Mouse (Mus musculus): ENCODE results near the gene Lrrn2. TPM values are rescaled to one million over a fixed set of nuclear protein-coding genes. Genes with fewer than 3 reads are reported as not detected.

The Lrrn2 gene
- 35.8 and 38.4 TPM in 2 replicates for polyA plus RNA-seq (2014; fragmentation: Nextera tagmentation; extraction: Ambion mirVana)

DNA sequence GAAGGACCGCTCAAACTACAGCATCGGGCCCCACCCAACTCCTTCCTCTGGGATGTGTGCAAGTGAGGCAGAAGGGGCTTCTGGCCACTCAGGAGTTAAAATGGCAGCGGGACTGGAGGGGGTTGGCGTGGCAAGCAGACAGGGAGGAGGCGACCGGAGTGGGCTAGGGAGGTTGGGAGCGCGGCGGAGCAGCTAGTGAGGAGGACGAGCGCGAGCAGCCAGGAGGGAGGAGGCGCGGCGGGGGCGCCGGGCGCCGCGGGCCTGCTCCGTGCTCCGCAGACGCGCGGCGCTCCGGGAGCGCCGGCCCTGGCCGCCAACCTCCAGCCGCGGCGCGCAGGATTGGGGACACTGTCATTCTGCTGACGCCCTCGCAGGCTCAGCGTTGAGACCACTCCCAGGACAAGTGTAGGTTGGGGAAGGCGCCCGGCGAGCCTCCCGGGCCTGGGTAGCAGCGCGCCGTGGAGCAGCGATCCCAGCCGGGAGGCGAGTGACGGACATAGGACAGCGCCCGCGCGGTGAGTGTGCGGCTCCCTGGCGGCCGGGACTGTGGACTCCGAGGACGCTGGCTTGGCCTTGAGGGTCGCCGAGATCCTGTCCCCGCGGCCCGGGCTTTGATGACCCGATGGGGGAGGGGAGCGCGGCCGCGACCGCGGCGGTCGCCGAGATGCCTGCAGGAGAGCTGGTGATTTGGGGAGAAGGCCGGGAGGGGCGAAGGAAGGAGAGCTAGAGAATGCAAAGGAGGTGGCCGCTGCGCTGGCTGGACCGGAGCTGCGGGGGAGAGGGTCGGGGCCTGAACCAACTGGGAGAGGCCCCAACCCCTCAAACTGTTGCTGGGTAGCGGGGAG lies at the start of gene Lrrn2:
Gene Lrrn2 (plus strand): TSS at position 113 of the 845 bp plus-strand sequence.
- Histone ChIP-seq H3K9ac (replicated peaks; ENCODE audit: low read depth, low read length) (peak within 1 kb of the TSS; percentile 84), H3K4me3 (ENCODE audit: low read depth, low read length) (peak within 1 kb of the TSS; percentile 88), H3K4me2 (ENCODE audit: low read depth, low read length) (peak within 1 kb of the TSS; percentile 93), H3K27ac (ENCODE audit: low read depth, low read length) (peak within 1 kb of the TSS; percentile 80), H3K27me3 (ENCODE audit: control insufficient read depth, insufficient read depth, low read length) (no peaks in the 10 kb centered on the region; the same call in 1 of the 2 replicates), H3K36me3 (ENCODE audit: control insufficient read depth, insufficient read depth, low read length) (no peaks in the 10 kb centered on the region), H3K9me3 (ENCODE audit: control insufficient read depth, low read length) (no peaks in the 10 kb centered on the region), H3K4me1 (ENCODE audit: control insufficient read depth, insufficient read depth, low read length) (peaks cover 16% of the 10 kb centered on the region)
- WGBS = under 1% methylated on average over 76 of the region's 80 CpGs
- ATAC-seq (ENCODE audit: low read depth) = peak; percentile 88

DNA sequence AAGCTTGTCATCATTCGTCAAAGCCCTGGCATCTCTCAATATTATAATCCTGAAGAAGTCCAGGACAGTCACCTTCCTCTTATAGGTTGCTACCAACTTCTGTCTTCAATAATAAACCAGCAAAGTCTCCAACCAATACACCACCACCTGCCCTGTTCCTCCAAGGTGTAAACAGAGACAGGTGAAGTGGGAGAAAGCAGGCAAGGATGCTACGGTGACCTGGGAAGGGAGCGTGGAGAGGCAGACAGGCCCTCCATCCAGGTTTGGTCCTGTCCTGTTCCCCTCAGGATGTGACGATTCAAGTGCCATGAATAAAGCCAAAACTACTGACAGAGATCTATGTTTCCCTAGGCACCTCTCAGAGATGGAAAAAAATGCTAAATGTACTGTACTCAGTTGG lies 48.1 kb upstream of the Lrrn2 start:
- H3K4me1 ChIP-seq (ENCODE audit: control insufficient read depth, insufficient read depth, low read length) = no peaks in the 10 kb centered on the region
- H3K27me3 ChIP-seq (ENCODE audit: control insufficient read depth, insufficient read depth, low read length) = peaks cover 3% of the 10 kb centered on the region; the same call in 1 of the 2 replicates
- H3K27ac ChIP-seq (ENCODE audit: low read depth, low read length) = no peak overlapping the region
- H3K4me3 ChIP-seq (ENCODE audit: low read depth, low read length) = no peak overlapping the region
- H3K36me3 ChIP-seq (ENCODE audit: control insufficient read depth, insufficient read depth, low read length) = no peaks in the 10 kb centered on the region
- no peak for ATAC-seq (ENCODE audit: low read depth)
- WGBS = 93% methylated on average over 4 of the region's 4 CpGs
- no peak overlapping the region for H3K4me2 ChIP-seq (ENCODE audit: low read depth, low read length)
- no peak overlapping the region for H3K9ac ChIP-seq (replicated peaks; ENCODE audit: low read depth, low read length)
- no peaks in the 10 kb centered on the region for H3K9me3 ChIP-seq (ENCODE audit: control insufficient read depth, low read length)

DNA sequence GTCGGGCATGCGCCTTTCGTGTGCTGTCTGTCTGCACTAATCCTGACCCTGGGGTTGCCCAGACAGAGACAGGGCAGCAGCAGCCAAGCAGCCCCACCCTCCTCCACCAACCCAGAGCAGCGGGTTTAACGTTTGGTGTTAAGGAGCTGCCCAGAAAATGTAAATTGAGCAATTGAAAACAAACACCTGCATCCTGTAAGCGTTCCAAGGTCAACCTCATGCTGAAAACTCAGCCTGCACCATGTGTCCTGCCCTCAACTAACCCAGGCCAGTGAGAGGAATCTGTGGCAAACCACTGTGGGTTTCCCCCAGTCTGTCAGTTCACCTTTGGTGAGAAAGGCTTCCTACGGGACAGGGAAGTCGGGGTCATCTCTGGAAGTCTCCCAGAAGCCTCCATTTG lies 46.0 kb upstream of the Lrrn2 start:
- H3K36me3 ChIP-seq (ENCODE audit: control insufficient read depth, insufficient read depth, low read length) = no peaks in the 10 kb centered on the region
- ATAC-seq (ENCODE audit: low read depth) = no peak
- no peak overlapping the region for H3K9ac ChIP-seq (replicated peaks; ENCODE audit: low read depth, low read length)
- no peak overlapping the region for H3K4me3 ChIP-seq (ENCODE audit: low read depth, low read length)
- WGBS = 72% methylated on average over 8 of the region's 8 CpGs
- no peaks in the 10 kb centered on the region for H3K9me3 ChIP-seq (ENCODE audit: control insufficient read depth, low read length)
- peaks cover 3% of the 10 kb centered on the region; the same call in 1 of the 2 replicates for H3K27me3 ChIP-seq (ENCODE audit: control insufficient read depth, insufficient read depth, low read length)
- no peaks in the 10 kb centered on the region for H3K4me1 ChIP-seq (ENCODE audit: control insufficient read depth, insufficient read depth, low read length)
- no peak overlapping the region for H3K27ac ChIP-seq (ENCODE audit: low read depth, low read length)
- no peak overlapping the region for H3K4me2 ChIP-seq (ENCODE audit: low read depth, low read length)

DNA sequence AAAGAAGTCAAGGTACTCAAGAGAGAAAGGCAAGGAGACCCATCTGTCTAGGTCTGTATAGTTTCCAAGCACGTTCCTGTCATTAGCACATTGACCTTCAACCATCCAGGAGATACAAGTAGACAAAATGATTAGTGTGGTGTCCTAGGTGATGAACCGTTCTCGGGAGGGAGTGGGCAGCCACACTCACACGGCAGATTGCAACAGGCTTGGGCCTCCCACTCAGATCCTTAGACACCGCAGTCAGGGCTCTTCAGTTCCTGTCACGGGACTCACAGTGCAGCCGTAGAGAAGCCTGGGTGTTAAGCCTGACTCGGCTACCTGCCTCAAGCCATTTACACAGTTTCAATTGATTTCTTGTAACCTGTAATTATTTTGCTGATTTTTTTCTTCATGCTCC lies 43.2 kb upstream of the Lrrn2 start:
- no peaks in the 10 kb centered on the region for H3K27me3 ChIP-seq (ENCODE audit: control insufficient read depth, insufficient read depth, low read length)
- WGBS = 68% methylated on average over 8 of the region's 8 CpGs
- no peak overlapping the region for H3K4me2 ChIP-seq (ENCODE audit: low read depth, low read length)
- ATAC-seq (ENCODE audit: low read depth) = no peak
- H3K4me1 ChIP-seq (ENCODE audit: control insufficient read depth, insufficient read depth, low read length) = no peaks in the 10 kb centered on the region
- no peak overlapping the region for H3K9ac ChIP-seq (replicated peaks; ENCODE audit: low read depth, low read length)
- no peaks in the 10 kb centered on the region for H3K9me3 ChIP-seq (ENCODE audit: control insufficient read depth, low read length)
- no peak overlapping the region for H3K4me3 ChIP-seq (ENCODE audit: low read depth, low read length)
- no peak overlapping the region for H3K27ac ChIP-seq (ENCODE audit: low read depth, low read length)
- no peaks in the 10 kb centered on the region for H3K36me3 ChIP-seq (ENCODE audit: control insufficient read depth, insufficient read depth, low read length)

GRCm38 (mm10) chr1:132837691-132838090 lies 42.4 kb upstream of the Lrrn2 start:
- Histone ChIP-seq H3K27me3 (ENCODE audit: control insufficient read depth, insufficient read depth, low read length) (no peaks in the 10 kb centered on the region), H3K4me2 (ENCODE audit: low read depth, low read length) (no peak overlapping the region), H3K4me3 (ENCODE audit: low read depth, low read length) (no peak overlapping the region), H3K4me1 (ENCODE audit: control insufficient read depth, insufficient read depth, low read length) (no peaks in the 10 kb centered on the region), H3K36me3 (ENCODE audit: control insufficient read depth, insufficient read depth, low read length) (no peaks in the 10 kb centered on the region), H3K27ac (ENCODE audit: low read depth, low read length) (no peak overlapping the region), H3K9me3 (ENCODE audit: control insufficient read depth, low read length) (no peaks in the 10 kb centered on the region), H3K9ac (replicated peaks; ENCODE audit: low read depth, low read length) (no peak overlapping the region)
- 70% methylated on average over 5 of the region's 5 CpGs for WGBS
- ATAC-seq (ENCODE audit: low read depth) = no peak

DNA sequence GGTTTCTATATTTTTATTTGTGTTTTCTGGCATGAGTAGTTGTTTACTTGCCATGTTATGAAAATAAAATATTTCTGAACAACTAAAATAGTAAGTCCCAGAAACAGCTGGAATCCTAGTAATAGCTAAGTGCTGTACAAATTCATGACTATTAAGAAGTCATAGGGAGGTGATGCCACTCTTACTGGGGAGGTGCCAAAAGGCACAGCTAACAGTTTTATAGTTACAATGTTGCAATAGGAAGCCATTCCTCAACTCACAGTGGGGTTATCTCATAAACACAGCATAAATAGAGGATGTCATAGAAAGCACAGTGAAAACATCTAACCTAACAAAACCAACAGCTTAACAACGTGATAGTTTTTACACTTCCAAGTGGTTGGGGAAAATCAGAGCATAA lies 41.7 kb upstream of the Lrrn2 start:
- no peak overlapping the region for H3K9ac ChIP-seq (replicated peaks; ENCODE audit: low read depth, low read length)
- WGBS = 76% methylated on average over 1 of the region's 1 CpGs
- H3K9me3 ChIP-seq (ENCODE audit: control insufficient read depth, low read length) = no peaks in the 10 kb centered on the region
- no peak overlapping the region for H3K27ac ChIP-seq (ENCODE audit: low read depth, low read length)
- no peaks in the 10 kb centered on the region for H3K4me1 ChIP-seq (ENCODE audit: control insufficient read depth, insufficient read depth, low read length)
- no peaks in the 10 kb centered on the region for H3K27me3 ChIP-seq (ENCODE audit: control insufficient read depth, insufficient read depth, low read length)
- H3K36me3 ChIP-seq (ENCODE audit: control insufficient read depth, insufficient read depth, low read length) = no peaks in the 10 kb centered on the region
- no peak overlapping the region for H3K4me2 ChIP-seq (ENCODE audit: low read depth, low read length)
- ATAC-seq (ENCODE audit: low read depth) = no peak
- H3K4me3 ChIP-seq (ENCODE audit: low read depth, low read length) = no peak overlapping the region

DNA sequence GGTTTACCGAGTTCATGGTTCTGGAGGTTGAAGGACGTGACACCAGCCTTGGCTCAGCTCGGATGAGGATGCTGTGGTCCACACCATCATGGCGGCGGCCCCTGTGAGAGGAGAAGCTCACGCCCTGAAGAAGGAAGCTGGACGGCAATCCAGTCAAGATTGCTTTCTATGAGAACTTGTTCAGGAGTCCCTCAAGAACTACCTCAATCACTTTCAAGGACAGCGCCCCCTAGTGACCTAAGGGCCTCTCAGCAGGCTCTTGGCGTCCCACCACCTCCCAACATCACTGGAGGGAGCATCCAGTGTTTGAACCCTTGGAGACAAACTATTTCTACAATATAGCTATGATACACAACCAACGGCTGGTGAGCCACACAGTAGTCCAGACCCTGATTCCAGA lies 36.5 kb upstream of the Lrrn2 start:
- Histone ChIP-seq H3K4me1 (ENCODE audit: control insufficient read depth, insufficient read depth, low read length) (no peaks in the 10 kb centered on the region), H3K36me3 (ENCODE audit: control insufficient read depth, insufficient read depth, low read length) (no peaks in the 10 kb centered on the region), H3K4me2 (ENCODE audit: low read depth, low read length) (no peak overlapping the region), H3K27ac (ENCODE audit: low read depth, low read length) (no peak overlapping the region), H3K4me3 (ENCODE audit: low read depth, low read length) (no peak overlapping the region), H3K9ac (replicated peaks; ENCODE audit: low read depth, low read length) (no peak overlapping the region), H3K27me3 (ENCODE audit: control insufficient read depth, insufficient read depth, low read length) (no peaks in the 10 kb centered on the region), H3K9me3 (ENCODE audit: control insufficient read depth, low read length) (no peaks in the 10 kb centered on the region)
- 89% methylated on average over 10 of the region's 10 CpGs for WGBS
- ATAC-seq (ENCODE audit: low read depth) = no peak

GRCm38 (mm10) chr1:132844088-132844804 lies 35.8 kb upstream of the Lrrn2 start:
- no peak overlapping the region for H3K4me3 ChIP-seq (ENCODE audit: low read depth, low read length)
- no peaks in the 10 kb centered on the region for H3K36me3 ChIP-seq (ENCODE audit: control insufficient read depth, insufficient read depth, low read length)
- H3K4me2 ChIP-seq (ENCODE audit: low read depth, low read length) = no peak overlapping the region
- H3K9ac ChIP-seq (replicated peaks; ENCODE audit: low read depth, low read length) = no peak overlapping the region
- 86% methylated on average over 20 of the region's 20 CpGs for WGBS
- H3K9me3 ChIP-seq (ENCODE audit: control insufficient read depth, low read length) = no peaks in the 10 kb centered on the region
- H3K27ac ChIP-seq (ENCODE audit: low read depth, low read length) = no peak overlapping the region
- peak; percentile 58; the same call in 1 of the 2 replicates for ATAC-seq (ENCODE audit: low read depth)
- no peaks in the 10 kb centered on the region for H3K27me3 ChIP-seq (ENCODE audit: control insufficient read depth, insufficient read depth, low read length)
- H3K4me1 ChIP-seq (ENCODE audit: control insufficient read depth, insufficient read depth, low read length) = no peaks in the 10 kb centered on the region

- 83% methylated on average over 8 of the region's 8 CpGs for WGBS
- Histone ChIP-seq H3K9me3 (ENCODE audit: control insufficient read depth, low read length) (no peaks in the 10 kb centered on the region), H3K36me3 (ENCODE audit: control insufficient read depth, insufficient read depth, low read length) (no peaks in the 10 kb centered on the region), H3K4me1 (ENCODE audit: control insufficient read depth, insufficient read depth, low read length) (no peaks in the 10 kb centered on the region), H3K27ac (ENCODE audit: low read depth, low read length) (no peak overlapping the region), H3K9ac (replicated peaks; ENCODE audit: low read depth, low read length) (no peak overlapping the region), H3K4me3 (ENCODE audit: low read depth, low read length) (no peak overlapping the region), H3K27me3 (ENCODE audit: control insufficient read depth, insufficient read depth, low read length) (no peaks in the 10 kb centered on the region), H3K4me2 (ENCODE audit: low read depth, low read length) (no peak overlapping the region)
- no peak for ATAC-seq (ENCODE audit: low read depth)
Observed at GRCm38 (mm10) chr1:132845766-132846165, 34.3 kb upstream of the Lrrn2 start.

Measured in neural tube, embryonic 14.5 days (tissue).